Mouse (Mus musculus) liver, postnatal 0 days (tissue): ENCODE measurements around the gene Cdk18. TPM values are rescaled to one million over a fixed set of nuclear protein-coding genes. Genes with fewer than 3 reads are reported as not detected.

Source experiments
- ATAC-seq: fragments of 200-750 bp; cut with Nextera tagmentation; 2 replicates; pipeline ENCODE4 v1.8.0; 2017; ENCODE audit warnings: mild to moderate bottlenecking, moderate library complexity
- DNase-seq: peaks from one replicate; pipeline ENCODE4 v3.0.0-alpha.2; 2016
- H3K27ac ChIP-seq: fragments of 300-500 bp; sonication (generic); 2 replicates; pipeline ENCODE4 v1.5.1; 2014; ENCODE audit warnings: antibody characterized with exemption, moderate library complexity, mild to moderate bottlenecking, low read depth
- H3K27me3 ChIP-seq: fragments of 300-500 bp; sonication (generic); 2 replicates; pipeline ENCODE4 v1.6.1; 2014; ENCODE audit warnings: low read length, control low read depth, mixed read lengths; ENCODE audit not compliant: insufficient read depth
- H3K36me3 ChIP-seq: fragments of 300-500 bp; sonication (generic); replicated peaks from 2 replicates; pipeline ENCODE4 v1.6.1; 2014; ENCODE audit warnings: mild to moderate bottlenecking, control low read depth, low read length, moderate library complexity, mixed read lengths; ENCODE audit not compliant: insufficient read depth
- H3K4me1 ChIP-seq: fragments of 300-500 bp; sonication (generic); 2 replicates; pipeline ENCODE4 v1.6.1; 2014; ENCODE audit warnings: antibody characterized with exemption, mild to moderate bottlenecking, control low read depth; ENCODE audit not compliant: insufficient read depth
- H3K4me2 ChIP-seq: fragments of 300-500 bp; sonication (generic); 2 replicates; pipeline ENCODE4 v1.6.1; 2014; ENCODE audit warnings: low read depth, mild to moderate bottlenecking, low read length, moderate library complexity, mixed read lengths
- H3K4me3 ChIP-seq: fragments of 300-500 bp; sonication (generic); 2 replicates; pipeline ENCODE4 v1.5.1; 2014; ENCODE audit warnings: low read depth, low read length
- H3K9ac ChIP-seq: fragments of 300-500 bp; sonication (generic); replicated peaks from 2 replicates; pipeline ENCODE4 v1.6.1; 2014; ENCODE audit warnings: mild to moderate bottlenecking, moderate library complexity
- H3K9me3 ChIP-seq: fragments of 300-500 bp; sonication (generic); 2 replicates; pipeline ENCODE4 v1.6.1; 2016; ENCODE audit warnings: mild to moderate bottlenecking, control low read depth, low read length, mixed read lengths
- CTCF ChIP-seq: sonication (generic); IDR thresholded peaks from 2 replicates; pipeline ENCODE4 v1.5.1; 2016; ENCODE audit warnings: antibody characterized with exemption, low read depth
- EP300 ChIP-seq: IDR thresholded peaks from 2 replicates; pipeline ENCODE4 v1.6.1; 2016; ENCODE audit warnings: antibody characterized with exemption, low read depth, mild to moderate bottlenecking
- whole genome bisulfite sequencing: fragments of 180-500 bp; shearing (Covaris S2); extraction: QIAGEN DNeasy Blood & Tissue Kit; methylation state at CpG from one replicate; pipeline ENCODE4 v1.1.7; 2014; ENCODE audit not compliant: insufficient replicate concordance; 5-methylcytosine and 5-hydroxymethylcytosine counted together
- polyA plus RNA-seq: library from polyadenylated mRNA; unstranded; fragments of >200 nt; fragmentation: Nextera tagmentation; extraction: Ambion mirVana; gene quantifications from 2 replicates; pipeline ENCODE4 v1.2.1, GENCODE M21; 2015

Gene Cdk18
- polyA plus RNA-seq, 1 experiment from 2014 or later, result 3.5 TPM

DNA sequence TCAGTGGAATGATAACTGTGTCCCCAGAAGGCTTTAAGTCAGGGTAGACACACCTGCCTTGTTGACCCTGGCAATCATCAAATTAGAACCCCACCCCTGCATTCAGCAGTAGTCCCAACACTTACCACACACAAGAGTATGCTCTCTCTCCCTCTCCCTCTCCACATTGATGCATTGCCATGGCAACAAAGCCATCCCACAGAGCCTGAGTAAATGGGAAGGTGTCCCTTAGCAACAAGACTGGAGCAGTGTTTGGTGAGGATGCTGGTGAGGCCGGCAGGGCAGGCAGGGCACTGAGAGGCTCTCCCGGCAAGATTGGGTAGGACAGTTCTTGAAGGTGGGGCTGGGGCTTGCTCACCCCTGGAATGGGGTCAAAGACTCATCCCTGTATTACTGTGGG lies 4.7 kb upstream of the Cdk18 start:
- H3K27ac ChIP-seq, result no peak overlapping the region
- DNase-seq (no peak), ATAC-seq (no peak)
- no peaks in the 10 kb centered on the region for H3K36me3 ChIP-seq
- H3K4me3 ChIP-seq, result no peak overlapping the region
- no peaks in the 10 kb centered on the region for H3K9me3 ChIP-seq
- H3K27me3 ChIP-seq, result peaks cover 2% of the 10 kb centered on the region; the same call in 1 of the 2 replicates
- no peak overlapping the region for H3K9ac ChIP-seq
- no peak for TF ChIP-seq CTCF
- no peak for TF ChIP-seq EP300
- H3K4me1 ChIP-seq, result peaks cover 5% of the 10 kb centered on the region; the same call in 1 of the 2 replicates
- WGBS, result 67% methylated on average over 2 of the region's 2 CpGs
- no peak overlapping the region for H3K4me2 ChIP-seq

DNA sequence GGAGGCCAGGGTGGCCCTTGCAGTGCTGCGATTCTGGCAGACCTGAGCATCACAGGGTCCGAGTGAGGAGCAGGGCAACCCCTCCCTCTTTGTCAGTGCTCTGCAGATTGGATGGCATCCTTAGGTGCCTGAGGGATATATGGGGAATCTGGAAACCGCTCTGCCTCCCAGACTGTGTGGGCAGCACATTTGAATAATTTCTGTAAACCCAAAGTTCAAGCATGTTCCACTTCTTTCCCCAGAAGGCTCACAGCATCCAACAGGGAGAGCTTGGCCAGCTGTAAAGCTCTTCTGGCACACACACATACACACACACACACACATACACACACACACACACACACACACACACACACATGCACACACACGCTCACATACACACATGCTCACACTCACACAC lies 4.2 kb upstream of the Cdk18 start:
- no peaks in the 10 kb centered on the region for H3K36me3 ChIP-seq
- H3K4me3 ChIP-seq, result no peak overlapping the region
- H3K27me3 ChIP-seq, result peaks cover 6% of the 10 kb centered on the region; the same call in 1 of the 2 replicates
- no peak overlapping the region for H3K9ac ChIP-seq
- H3K4me1 ChIP-seq, result peaks cover 7% of the 10 kb centered on the region; the same call in 1 of the 2 replicates
- no peak overlapping the region for H3K4me2 ChIP-seq
- 70% methylated on average over 4 of the region's 4 CpGs for WGBS
- no peaks in the 10 kb centered on the region for H3K9me3 ChIP-seq
- no peak overlapping the region for H3K27ac ChIP-seq
- no peak for TF ChIP-seq CTCF
- TF ChIP-seq EP300, result no peak
- ATAC-seq (no peak), DNase-seq (no peak)

DNA sequence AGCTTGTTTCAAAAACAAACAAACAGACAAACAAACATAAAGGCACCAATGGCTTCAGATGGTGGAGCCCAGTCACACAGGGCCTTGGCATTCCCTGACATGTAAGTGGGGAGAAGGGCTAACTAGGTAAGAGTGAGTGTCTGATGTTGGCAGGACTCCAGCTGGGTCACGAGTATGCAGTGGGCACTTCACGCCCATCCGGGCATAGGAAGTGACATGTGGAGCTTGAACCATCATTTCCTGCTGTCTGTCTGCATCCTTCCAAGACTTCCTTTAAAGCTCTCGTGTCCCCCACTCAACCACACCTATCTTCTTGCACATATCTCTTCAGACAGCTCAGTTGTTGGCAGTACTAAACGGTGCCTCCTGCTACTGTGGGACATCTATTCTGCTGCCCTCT lies 3.6 kb upstream of the Cdk18 start:
- DNase-seq (no peak), ATAC-seq (no peak)
- Histone ChIP-seq H3K9ac (no peak overlapping the region), H3K4me1 (peaks cover 9% of the 10 kb centered on the region), H3K9me3 (no peaks in the 10 kb centered on the region), H3K4me3 (no peak overlapping the region), H3K27ac (no peak overlapping the region), H3K27me3 (peaks cover 9% of the 10 kb centered on the region; the same call in 1 of the 2 replicates), H3K4me2 (no peak overlapping the region), H3K36me3 (no peaks in the 10 kb centered on the region)
- TF ChIP-seq CTCF (no peak), EP300 (no peak)
- WGBS, result 22% methylated on average over 5 of the region's 5 CpGs

DNA sequence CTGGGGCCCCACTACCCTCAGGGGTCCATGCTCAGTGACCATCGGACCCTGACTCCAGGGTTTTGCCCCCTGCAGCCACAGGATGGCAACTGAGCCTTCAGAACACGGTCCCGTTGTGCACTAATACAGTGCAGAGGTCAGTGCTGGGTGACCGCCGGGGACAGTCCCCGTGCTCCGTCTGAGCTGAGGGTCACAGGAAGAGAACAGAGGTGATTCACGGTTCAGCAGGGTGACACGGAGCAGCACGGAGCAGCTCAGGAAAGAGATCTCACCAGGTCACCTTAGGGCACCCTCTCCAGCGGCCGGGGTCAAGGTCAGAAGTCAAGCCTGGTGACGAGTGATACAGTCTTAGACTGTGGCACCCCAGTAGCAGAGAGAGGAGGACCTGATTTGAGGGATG lies 2.3 kb upstream of the Cdk18 start:
- Histone ChIP-seq H3K4me2 (no peak overlapping the region), H3K4me3 (no peak overlapping the region), H3K9me3 (no peaks in the 10 kb centered on the region), H3K27me3 (peaks cover 9% of the 10 kb centered on the region; the same call in 1 of the 2 replicates), H3K4me1 (peaks cover 11% of the 10 kb centered on the region), H3K36me3 (no peaks in the 10 kb centered on the region), H3K27ac (no peak overlapping the region), H3K9ac (no peak overlapping the region)
- TF ChIP-seq EP300 (no peak), CTCF (no peak)
- peak; percentile 39 for ATAC-seq
- DNase-seq, result no peak
- WGBS, result 53% methylated on average over 13 of the region's 13 CpGs

DNA sequence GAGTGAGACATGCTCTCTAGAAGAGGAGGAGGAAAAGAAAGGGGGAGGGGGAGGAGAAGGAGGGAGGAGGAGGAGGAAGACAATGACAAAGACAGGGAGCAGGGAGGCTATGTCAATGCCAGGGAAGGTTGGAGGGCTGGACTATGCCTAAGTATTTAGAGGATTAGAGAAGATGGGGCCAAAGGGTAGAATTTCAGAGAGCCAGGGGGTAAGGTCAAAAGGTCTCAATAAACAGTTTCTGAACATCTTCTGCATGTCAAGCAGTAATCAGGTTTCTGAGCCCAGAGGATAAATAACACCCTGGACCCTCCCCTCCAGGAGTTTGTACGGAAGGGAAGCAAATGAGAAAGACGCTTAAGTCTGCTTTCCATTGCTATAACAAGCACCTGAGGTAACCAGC lies 1.7 kb upstream of the Cdk18 start:
- no peak overlapping the region for H3K4me2 ChIP-seq
- no peak for ATAC-seq
- no peak overlapping the region for H3K4me3 ChIP-seq
- no peak for DNase-seq
- H3K9ac ChIP-seq, result no peak overlapping the region
- no peaks in the 10 kb centered on the region for H3K36me3 ChIP-seq
- no peak overlapping the region for H3K27ac ChIP-seq
- peaks cover 9% of the 10 kb centered on the region; the same call in 1 of the 2 replicates for H3K27me3 ChIP-seq
- H3K4me1 ChIP-seq, result peaks cover 11% of the 10 kb centered on the region
- TF ChIP-seq EP300, result no peak
- no peak for TF ChIP-seq CTCF
- H3K9me3 ChIP-seq, result no peaks in the 10 kb centered on the region
- 87% methylated on average over 2 of the region's 2 CpGs for WGBS

DNA sequence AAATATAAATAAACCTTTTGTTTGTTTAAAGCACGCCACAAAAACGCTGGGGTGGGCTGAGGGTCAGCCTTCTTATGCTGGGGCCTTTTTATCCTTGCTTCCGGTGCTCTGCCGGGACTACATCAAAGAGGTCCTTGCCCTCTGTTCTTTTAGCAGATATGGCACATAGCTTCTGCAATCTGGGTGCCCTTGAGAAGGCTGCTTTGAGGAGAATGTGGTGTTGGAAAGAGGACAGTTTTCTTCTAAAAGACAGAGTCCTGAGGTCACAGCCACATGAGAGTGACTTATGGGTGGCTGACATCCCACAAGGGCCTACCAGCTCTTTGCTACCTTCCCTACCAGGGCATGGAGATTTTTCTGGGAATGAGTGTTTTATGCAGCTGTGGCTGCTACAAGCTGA lies 1.1 kb upstream of the Cdk18 start:
- Histone ChIP-seq H3K4me2 (no peak overlapping the region), H3K27me3 (peaks cover 9% of the 10 kb centered on the region; the same call in 1 of the 2 replicates), H3K36me3 (no peaks in the 10 kb centered on the region), H3K9ac (no peak overlapping the region), H3K4me3 (no peak overlapping the region), H3K27ac (no peak overlapping the region), H3K9me3 (no peaks in the 10 kb centered on the region), H3K4me1 (peaks cover 11% of the 10 kb centered on the region)
- ATAC-seq (no peak), DNase-seq (no peak)
- no peak for TF ChIP-seq EP300
- no peak for TF ChIP-seq CTCF
- 56% methylated on average over 4 of the region's 4 CpGs for WGBS

DNA sequence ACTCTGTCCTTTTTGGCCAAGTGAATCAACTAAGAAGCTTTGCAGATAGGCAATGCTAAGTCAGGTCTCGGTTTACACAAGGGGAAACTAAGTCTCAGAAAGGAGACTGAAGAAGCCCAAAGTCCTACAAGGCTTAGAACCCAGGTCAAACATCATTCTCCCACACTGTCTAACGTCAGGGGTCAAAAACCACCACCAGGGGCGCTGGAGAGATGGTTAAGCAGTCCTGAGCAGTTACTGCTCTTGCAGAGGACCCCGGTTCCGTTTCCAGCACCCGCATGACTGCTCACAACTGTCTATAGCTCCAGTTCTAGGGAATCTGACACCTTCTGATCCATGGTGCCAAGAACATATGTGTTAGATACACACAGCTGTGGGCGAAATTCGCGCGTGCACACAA lies 687 bp upstream of the Cdk18 start:
- no peak overlapping the region for H3K4me3 ChIP-seq
- peaks cover 11% of the 10 kb centered on the region for H3K4me1 ChIP-seq
- H3K9ac ChIP-seq, result no peak overlapping the region
- H3K27me3 ChIP-seq, result peaks cover 9% of the 10 kb centered on the region; the same call in 1 of the 2 replicates
- 51% methylated on average over 10 of the region's 10 CpGs for WGBS
- 0 out of 2 replicates have a peak overlapping the region, but pooled peaks have one; percentile 84 for H3K27ac ChIP-seq
- DNase-seq, result peak; percentile 69
- ATAC-seq, result no peak
- H3K9me3 ChIP-seq, result no peaks in the 10 kb centered on the region
- no peaks in the 10 kb centered on the region for H3K36me3 ChIP-seq
- TF ChIP-seq CTCF (peak; percentile 69), EP300 (no peak)
- H3K4me2 ChIP-seq, result no peak overlapping the region
